Mouse (Mus musculus): ENCODE results near the gene Sclt1. TPM values are rescaled to one million over a fixed set of nuclear protein-coding genes. Genes with fewer than 3 reads are reported as not detected.

Sclt1 gene
- polyA plus RNA-seq, 1 experiment from 2014 or later, result 21.5 TPM

DNA sequence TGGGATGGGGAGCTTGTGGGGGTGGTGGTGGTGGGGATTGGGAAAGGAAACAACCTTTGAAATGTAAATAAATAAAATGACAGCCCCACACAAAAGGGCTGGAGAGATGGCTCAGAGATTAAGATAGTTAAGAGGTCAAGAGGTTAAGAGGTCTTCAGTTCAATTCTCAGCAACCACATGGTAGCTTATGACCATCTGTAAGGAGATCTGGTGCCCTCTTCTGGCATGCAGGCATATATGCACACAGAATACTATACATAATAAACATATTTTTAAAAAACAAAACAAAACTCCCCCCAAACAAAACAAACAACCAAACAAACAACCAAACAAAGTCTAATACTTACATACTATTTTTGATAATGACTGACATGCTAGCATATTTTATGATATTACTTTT is 67.5 kb downstream of the Sclt1 start:
- Histone ChIP-seq H3K4me3 (replicated peaks) (no peak overlapping the region), H3K9ac (replicated peaks) (no peak overlapping the region), H3K36me3 (peaks cover 11% of the 10 kb centered on the region; the same call in 1 of the 2 replicates), H3K4me2 (no peak overlapping the region), H3K4me1 (no peaks in the 10 kb centered on the region), H3K27ac (replicated peaks) (no peak overlapping the region), H3K9me3 (replicated peaks) (no peaks in the 10 kb centered on the region), H3K27me3 (replicated peaks) (no peaks in the 10 kb centered on the region)
- ATAC-seq (ENCODE audit: low FRiP score), result no peak

DNA sequence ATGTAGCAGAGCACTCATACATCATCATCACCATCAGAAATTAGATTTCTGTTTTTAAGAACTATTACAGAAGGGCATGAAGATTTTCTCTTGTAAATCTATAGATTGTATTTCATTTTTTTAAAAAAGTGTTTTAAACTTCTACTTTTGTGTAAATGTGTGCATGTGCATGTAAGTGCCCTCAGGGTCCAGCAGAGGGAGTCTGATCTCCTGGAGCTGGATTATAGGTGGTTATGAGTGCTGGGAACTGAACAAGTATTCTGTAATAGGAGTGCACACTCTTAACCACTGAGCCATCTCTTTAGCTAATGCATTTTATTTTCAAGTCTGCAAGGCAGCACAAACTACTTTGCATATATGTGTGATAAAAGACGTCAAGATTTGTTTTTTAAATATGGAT is 86.7 kb downstream of the Sclt1 start:
- H3K9ac ChIP-seq (replicated peaks), result no peak overlapping the region

GRCm38 (mm10) chr3:41620971-41621370 is 121.3 kb downstream of the Sclt1 start:
- Histone ChIP-seq H3K27me3 (replicated peaks) (no peaks in the 10 kb centered on the region), H3K36me3 (no peaks in the 10 kb centered on the region; the same call in 1 of the 2 replicates), H3K27ac (replicated peaks) (no peak overlapping the region), H3K4me3 (replicated peaks) (no peak overlapping the region), H3K4me2 (no peak overlapping the region), H3K9me3 (replicated peaks) (no peaks in the 10 kb centered on the region), H3K4me1 (0 out of 2 replicates have a peak, but pooled peaks cover 7% of the 10 kb centered on the region), H3K9ac (replicated peaks) (no peak overlapping the region)
- 90% methylated on average over 7 of the region's 7 CpGs for WGBS
- no peak for ATAC-seq (ENCODE audit: low FRiP score)

More for the DNA sequence above, 86.7 kb downstream of the Sclt1 start:
- no peaks in the 10 kb centered on the region for H3K9me3 ChIP-seq (replicated peaks)
- WGBS, result 96% methylated on average over 1 of the region's 1 CpGs
- H3K4me2 ChIP-seq, result no peak overlapping the region
- ATAC-seq (ENCODE audit: low FRiP score), result no peak
- H3K27ac ChIP-seq (replicated peaks), result no peak overlapping the region
- no peaks in the 10 kb centered on the region for H3K4me1 ChIP-seq
- no peaks in the 10 kb centered on the region for H3K27me3 ChIP-seq (replicated peaks)
- no peak overlapping the region for H3K4me3 ChIP-seq (replicated peaks)
- peaks cover 23% of the 10 kb centered on the region for H3K36me3 ChIP-seq

DNA sequence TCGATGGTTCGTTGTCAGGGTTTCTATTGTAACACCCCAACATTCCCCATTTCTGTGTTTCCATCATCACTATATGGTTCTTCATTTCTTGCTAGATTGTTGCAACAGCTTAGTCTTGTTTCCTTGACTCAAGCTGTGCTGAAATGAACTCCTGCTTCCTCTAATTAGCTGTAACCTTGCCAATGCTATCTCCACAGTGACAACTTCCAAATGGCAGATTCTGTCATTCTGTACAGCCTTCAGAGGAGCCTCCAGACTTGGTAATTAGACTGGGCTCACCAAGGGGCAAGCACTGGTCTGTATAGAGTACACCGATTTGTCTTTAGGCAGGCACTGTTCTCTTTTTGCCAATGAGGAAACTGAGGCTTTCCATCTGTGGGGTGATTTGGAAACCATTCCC is 123.8 kb downstream of the Sclt1 start:
- H3K4me1 ChIP-seq, result 0 out of 2 replicates have a peak, but pooled peaks cover 7% of the 10 kb centered on the region
- ATAC-seq (ENCODE audit: low FRiP score), result no peak
- no peaks in the 10 kb centered on the region for H3K27me3 ChIP-seq (replicated peaks)
- peak overlapping the region; percentile 24 for H3K27ac ChIP-seq (replicated peaks)
- no peak overlapping the region for H3K4me2 ChIP-seq
- H3K9ac ChIP-seq (replicated peaks), result no peak overlapping the region
- no peaks in the 10 kb centered on the region for H3K9me3 ChIP-seq (replicated peaks)
- peaks cover 4% of the 10 kb centered on the region for H3K36me3 ChIP-seq
- no peak overlapping the region for H3K4me3 ChIP-seq (replicated peaks)
- 85% methylated on average over 3 of the region's 3 CpGs for WGBS

GRCm38 (mm10) chr3:41618036-41618435 is 124.3 kb downstream of the Sclt1 start:
- Histone ChIP-seq H3K9me3 (replicated peaks) (no peaks in the 10 kb centered on the region), H3K4me3 (replicated peaks) (no peak overlapping the region), H3K36me3 (peaks cover 9% of the 10 kb centered on the region), H3K9ac (replicated peaks) (no peak overlapping the region), H3K27ac (replicated peaks) (peak overlapping the region; percentile 24), H3K4me1 (0 out of 2 replicates have a peak, but pooled peaks cover 7% of the 10 kb centered on the region), H3K27me3 (replicated peaks) (no peaks in the 10 kb centered on the region), H3K4me2 (no peak overlapping the region)
- peak; percentile 46; the same call in 1 of the 2 replicates for ATAC-seq (ENCODE audit: low FRiP score)
- WGBS, result 69% methylated on average over 3 of the region's 3 CpGs

- 89% methylated on average over 5 of the region's 5 CpGs for WGBS
- Histone ChIP-seq H3K4me2 (no peak overlapping the region), H3K9ac (replicated peaks) (no peak overlapping the region), H3K4me3 (replicated peaks) (no peak overlapping the region), H3K27ac (replicated peaks) (no peak overlapping the region), H3K9me3 (replicated peaks) (no peaks in the 10 kb centered on the region), H3K27me3 (replicated peaks) (no peaks in the 10 kb centered on the region), H3K4me1 (0 out of 2 replicates have a peak, but pooled peaks cover 7% of the 10 kb centered on the region), H3K36me3 (peaks cover 28% of the 10 kb centered on the region)
- no peak for ATAC-seq (ENCODE audit: low FRiP score)
Measured at GRCm38 (mm10) chr3:41614230-41614985, 127.9 kb downstream of the Sclt1 start.

GRCm38 (mm10) chr3:41613706-41614105 is 128.6 kb downstream of the Sclt1 start:
- no peaks in the 10 kb centered on the region for H3K27me3 ChIP-seq (replicated peaks)
- peaks cover 28% of the 10 kb centered on the region for H3K36me3 ChIP-seq
- H3K4me3 ChIP-seq (replicated peaks), result no peak overlapping the region
- no peak overlapping the region for H3K27ac ChIP-seq (replicated peaks)
- no peak overlapping the region for H3K9ac ChIP-seq (replicated peaks)
- H3K4me1 ChIP-seq, result 0 out of 2 replicates have a peak, but pooled peaks cover 6% of the 10 kb centered on the region
- H3K4me2 ChIP-seq, result no peak overlapping the region
- 94% methylated on average over 9 of the region's 9 CpGs for WGBS
- H3K9me3 ChIP-seq (replicated peaks), result no peaks in the 10 kb centered on the region
- no peak for ATAC-seq (ENCODE audit: low FRiP score)

DNA sequence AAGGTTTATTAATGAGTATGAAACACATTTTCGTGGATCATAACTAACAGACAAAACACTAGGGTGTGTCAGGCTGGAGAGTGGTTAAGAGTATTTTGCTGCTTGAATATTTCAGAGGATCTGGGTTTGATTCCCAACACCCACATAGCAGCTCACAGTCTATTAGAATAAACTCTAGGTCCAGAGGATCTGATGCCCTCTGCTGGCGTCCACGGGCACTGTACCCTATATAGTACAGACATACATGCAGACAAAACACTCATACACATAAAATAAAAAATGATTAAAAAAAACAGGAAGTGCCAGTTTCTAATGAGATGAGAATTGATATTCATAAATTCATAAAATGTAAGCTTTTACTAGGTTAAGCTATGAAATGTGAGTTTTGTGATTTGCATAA is 130.1 kb downstream of the Sclt1 start:
- Histone ChIP-seq H3K9me3 (replicated peaks) (no peaks in the 10 kb centered on the region), H3K36me3 (peaks cover 28% of the 10 kb centered on the region), H3K9ac (replicated peaks) (no peak overlapping the region), H3K27ac (replicated peaks) (no peak overlapping the region), H3K4me1 (no peaks in the 10 kb centered on the region), H3K27me3 (replicated peaks) (no peaks in the 10 kb centered on the region), H3K4me2 (no peak overlapping the region), H3K4me3 (replicated peaks) (no peak overlapping the region)
- ATAC-seq (ENCODE audit: low FRiP score), result no peak
- WGBS, result 94% methylated on average over 3 of the region's 3 CpGs

DNA sequence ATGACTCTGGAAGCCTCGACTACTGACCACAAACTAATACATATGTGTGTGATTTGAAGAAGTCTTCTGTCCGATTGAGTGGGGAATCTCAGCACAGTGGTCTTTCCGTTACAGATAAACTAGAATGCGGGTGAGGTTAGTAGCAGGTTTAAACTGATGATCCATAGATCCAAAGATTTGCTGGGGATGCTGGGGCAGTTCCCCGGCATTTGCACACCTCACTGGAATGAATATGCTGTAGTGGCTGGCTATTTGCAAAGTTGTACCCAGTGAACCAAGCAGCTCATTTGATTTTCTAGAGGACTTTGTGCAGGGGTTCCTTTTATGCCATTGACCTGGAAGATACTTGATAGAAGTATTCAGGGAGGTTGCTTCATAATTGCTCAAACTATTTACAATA is 133.2 kb downstream of the Sclt1 start:
- no peak overlapping the region for H3K9ac ChIP-seq (replicated peaks)
- peaks cover 33% of the 10 kb centered on the region for H3K36me3 ChIP-seq
- H3K4me1 ChIP-seq, result peaks cover 22% of the 10 kb centered on the region
- H3K9me3 ChIP-seq (replicated peaks), result no peaks in the 10 kb centered on the region
- WGBS, result 89% methylated on average over 5 of the region's 5 CpGs
- no peak for ATAC-seq (ENCODE audit: low FRiP score)
- no peak overlapping the region for H3K4me3 ChIP-seq (replicated peaks)
- H3K4me2 ChIP-seq, result no peak overlapping the region
- no peaks in the 10 kb centered on the region for H3K27me3 ChIP-seq (replicated peaks)
- H3K27ac ChIP-seq (replicated peaks), result no peak overlapping the region

- Histone ChIP-seq H3K9ac (replicated peaks) (no peak overlapping the region), H3K4me1 (peaks cover 38% of the 10 kb centered on the region), H3K9me3 (replicated peaks) (no peaks in the 10 kb centered on the region), H3K27ac (replicated peaks) (no peak overlapping the region), H3K27me3 (replicated peaks) (no peaks in the 10 kb centered on the region), H3K4me3 (replicated peaks) (no peak overlapping the region), H3K36me3 (peaks cover 22% of the 10 kb centered on the region), H3K4me2 (no peak overlapping the region)
- 92% methylated on average over 8 of the region's 8 CpGs for WGBS
- no peak for ATAC-seq (ENCODE audit: low FRiP score)
Measured at GRCm38 (mm10) chr3:41607467-41607866, 134.8 kb downstream of the Sclt1 start.

- no peaks in the 10 kb centered on the region for H3K27me3 ChIP-seq (replicated peaks)
- no peak overlapping the region for H3K9ac ChIP-seq (replicated peaks)
- no peaks in the 10 kb centered on the region for H3K9me3 ChIP-seq (replicated peaks)
- 71% methylated on average over 9 of the region's 9 CpGs for WGBS
- H3K4me1 ChIP-seq, result peaks cover 39% of the 10 kb centered on the region
- H3K27ac ChIP-seq (replicated peaks), result no peak overlapping the region
- no peak overlapping the region for H3K4me2 ChIP-seq
- H3K36me3 ChIP-seq, result peaks cover 19% of the 10 kb centered on the region
- ATAC-seq (ENCODE audit: low FRiP score), result no peak
- no peak overlapping the region for H3K4me3 ChIP-seq (replicated peaks)
Measured at GRCm38 (mm10) chr3:41607050-41607449, 135.3 kb downstream of the Sclt1 start.

GRCm38 (mm10) chr3:41606330-41606664 is 136.0 kb downstream of the Sclt1 start:
- H3K27ac ChIP-seq (replicated peaks), result no peak overlapping the region
- H3K27me3 ChIP-seq (replicated peaks), result no peaks in the 10 kb centered on the region
- 0 out of 2 replicates have a peak, but pooled peaks have one; percentile 1 for ATAC-seq (ENCODE audit: low FRiP score)
- H3K36me3 ChIP-seq, result peaks cover 16% of the 10 kb centered on the region
- 88% methylated on average over 4 of the region's 4 CpGs for WGBS
- H3K4me2 ChIP-seq, result no peak overlapping the region
- H3K9me3 ChIP-seq (replicated peaks), result no peaks in the 10 kb centered on the region
- H3K9ac ChIP-seq (replicated peaks), result no peak overlapping the region
- H3K4me1 ChIP-seq, result peaks cover 39% of the 10 kb centered on the region
- no peak overlapping the region for H3K4me3 ChIP-seq (replicated peaks)

All from neural tube, embryonic 15.5 days (tissue).